In the genomic region with DNA sequence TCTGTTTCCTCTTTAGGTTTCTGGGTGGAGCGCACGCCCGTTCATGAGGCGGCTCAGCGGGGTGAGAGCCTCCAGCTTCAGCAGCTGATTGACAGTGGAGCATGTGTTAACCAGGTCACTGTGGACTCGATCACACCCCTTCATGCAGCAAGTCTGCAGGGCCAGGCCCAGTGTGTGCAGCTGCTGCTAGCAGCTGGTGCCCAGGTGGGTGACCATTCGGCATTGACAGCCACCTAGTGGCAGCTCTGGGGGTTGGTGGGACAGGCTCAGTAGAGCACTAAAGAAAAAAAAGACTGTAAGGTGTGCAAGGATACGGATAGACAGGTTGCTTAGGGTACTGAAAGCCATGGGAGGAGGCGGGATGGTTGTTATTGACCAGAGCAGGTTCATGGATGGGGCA, we compare ENCODE assay signal across 8 mouse cellular contexts. TPM values are rescaled to one million over a fixed set of nuclear protein-coding genes. Genes with fewer than 3 reads are reported as not detected.
DNase-seq lines count a peak whose midpoint lies in the region; ATAC-seq and TF ChIP-seq lines count a peak whose summit lies in the region.

No protein-coding gene starts in this region.

- no peak for TF ChIP-seq POLR2A in thymus, adult 2 months (IDR thresholded peaks at IDR 0.05; ENCODE audit: control insufficient read depth, extremely low read depth, insufficient read depth, low read length, poor library complexity)

- 61% methylated on average over 9 of the region's 9 CpGs for WGBS in embryonic facial prominence, embryonic 13.5 days
- 86% methylated on average over 9 of the region's 9 CpGs for WGBS in thymus, adult 2 months

- no peaks in the 10 kb centered on the region for H3K4me1 ChIP-seq in embryonic facial prominence, embryonic 13.5 days
- peaks cover 3% of the 10 kb centered on the region for H3K4me1 ChIP-seq in thymus, adult 2 months (replicated peaks; ENCODE audit: control insufficient read depth, insufficient read depth, low read length)

- H3K4me3 ChIP-seq in embryonic facial prominence, embryonic 13.5 days: no peak overlapping the region
- H3K4me3 ChIP-seq in thymus, adult 2 months (ENCODE audit: control insufficient read depth, insufficient read depth, low read length): no peak overlapping the region

- H3K36me3 ChIP-seq in embryonic facial prominence, embryonic 13.5 days: peaks cover 18% of the 10 kb centered on the region
- no peaks in the 10 kb centered on the region for H3K36me3 ChIP-seq in thymus, adult 2 months (ENCODE audit: control insufficient read depth, insufficient read depth, low read length)

- no peak overlapping the region for H3K27ac ChIP-seq in embryonic facial prominence, embryonic 13.5 days
- no peak overlapping the region for H3K27ac ChIP-seq in thymus, adult 2 months (ENCODE audit: control insufficient read depth, insufficient read depth, low read length)

- no peaks in the 10 kb centered on the region for H3K27me3 ChIP-seq in embryonic facial prominence, embryonic 13.5 days
- H3K27me3 ChIP-seq in thymus, adult 2 months (ENCODE audit: control insufficient read depth, insufficient read depth, low read length): no peaks in the 10 kb centered on the region

- no peak overlapping the region for H3K9ac ChIP-seq in embryonic facial prominence, embryonic 13.5 days

- H3K4me2 ChIP-seq in embryonic facial prominence, embryonic 13.5 days: no peak overlapping the region

- no peaks in the 10 kb centered on the region for H3K9me3 ChIP-seq in embryonic facial prominence, embryonic 13.5 days

- DNase-seq in adrenal gland, postnatal 25 days: peak; percentile 16
- DNase-seq in adrenal gland, adult 8-10 months: no peak
- DNase-seq in 3T3-L1 (ENCODE audit: low read depth, low spot score): peak; percentile 40
- peak; percentile 61 for DNase-seq in kidney, postnatal 10 days
- DNase-seq in thymus, adult 2 months: peak; percentile 53
- DNase-seq in Muller cell, postnatal 12 days (ENCODE audit: inconsistent ontology term): no peak

- ATAC-seq in embryonic facial prominence, embryonic 13.5 days (ENCODE audit: insufficient number of reproducible peaks, insufficient read depth, low FRiP score, low TSS enrichment, low read depth): peak; percentile 68; the same call in 1 of the 2 replicates
- ATAC-seq in megakaryocyte, adult 5-6 weeks (ENCODE audit: poor library complexity, severe bottlenecking): peak; percentile 78

- peak; percentile 63; the same call in 1 of the 2 replicates for TF ChIP-seq CTCF in thymus, adult 2 months (IDR thresholded peaks at IDR 0.05; ENCODE audit: borderline replicate concordance, control insufficient read depth, extremely low read depth, insufficient read depth, low read length, poor library complexity)

RNA-seq across cellular contexts. Expression of a gene that starts 8.2 kb away (rescaled TPM):
- total RNA-seq in adrenal gland, postnatal 25 days (2021): 11.9 and 15.8 TPM in 2 replicates
- 10 to 100 TPM; 13.7 to 22.5 (median 20.0) TPM for total RNA-seq in adrenal gland, adult 8-10 months (2022)
- polyA plus RNA-seq in embryonic facial prominence, embryonic 13.5 days (2015; fragmentation: Nextera tagmentation; extraction: Ambion mirVana): 9.5 and 11.2 TPM in 2 replicates
- total RNA-seq in megakaryocyte, adult 5-6 weeks (2015): 5.6 and 9.0 TPM in 2 replicates
- total RNA-seq in megakaryocyte, adult 5-6 weeks (2017): 2.7 and 4.0 TPM in 2 replicates
- polyA plus RNA-seq in thymus, adult 2 months (2012; rRNA removed): 22.9 and 25.7 TPM in 2 replicates

RNA-seq across cellular contexts. Expression of a gene that starts 31.1 kb away (rescaled TPM):
- 27.0 and 29.7 TPM in 2 replicates for total RNA-seq in adrenal gland, postnatal 25 days (2021)
- 10 to 100 TPM; 23.8 to 31.9 (median 28.3) TPM for total RNA-seq in adrenal gland, adult 8-10 months (2022)
- 23.4 and 25.0 TPM in 2 replicates for polyA plus RNA-seq in embryonic facial prominence, embryonic 13.5 days (2015; fragmentation: Nextera tagmentation; extraction: Ambion mirVana)
- total RNA-seq in megakaryocyte, adult 5-6 weeks (2015): 27.4 and 28.6 TPM in 2 replicates
- 16.7 and 20.6 TPM in 2 replicates for total RNA-seq in megakaryocyte, adult 5-6 weeks (2017)
- 8.1 and 9.2 TPM in 2 replicates for polyA plus RNA-seq in thymus, adult 2 months (2012; rRNA removed)

Comparison
In these comparisons a context has a peak if more than half of its experiments do, and no peak if none do; other contexts are left out.
1. DNase-seq: peak in adrenal gland, postnatal 25 days (single experiment), 3T3-L1 (single experiment), kidney, postnatal 10 days (single experiment) and thymus, adult 2 months (single experiment); none in adrenal gland, adult 8-10 months (single experiment) and Muller cell, postnatal 12 days (single experiment).